Comparison of ENCODE assay signal across 24 mouse cellular contexts in the genomic region with DNA sequence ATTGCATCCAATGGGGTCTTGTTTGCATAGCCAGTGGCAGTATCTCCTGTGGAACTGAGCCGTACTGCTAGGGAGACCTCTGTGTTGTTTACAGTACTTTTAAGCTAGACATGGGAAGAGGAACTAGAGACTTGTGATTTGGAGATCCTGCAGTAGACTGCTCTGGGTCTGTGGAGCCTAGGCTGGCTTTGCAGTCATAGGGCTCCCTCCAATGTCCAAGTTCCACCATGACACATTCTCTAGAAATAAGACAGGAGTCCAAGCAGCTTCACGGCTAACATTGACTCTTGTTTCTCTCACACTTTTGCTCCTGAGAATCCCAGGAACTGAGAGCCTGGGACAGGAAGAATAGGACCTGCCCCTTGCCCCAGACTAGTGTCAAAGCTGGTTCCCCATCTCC. TPM values are rescaled to one million over a fixed set of nuclear protein-coding genes. Genes with fewer than 3 reads are reported as not detected.
DNase-seq lines count a peak whose midpoint lies in the region; ATAC-seq and TF ChIP-seq lines count a peak whose summit lies in the region.
"Had no signal": no experiment of that assay in that cellular context is flagged by ENCODE, and none has a peak within 500 bp of the region (broad histone marks: within the 10 kb centered on the region; RNA-seq: fewer than 3 reads in every experiment).

No protein-coding gene starts in this region.

- no peak overlapping the region for H3K4me2 ChIP-seq in intestine, postnatal 0 days (replicated peaks; ENCODE audit: low read depth)
- H3K4me2 ChIP-seq in intestine, embryonic 15.5 days (replicated peaks), result no peak overlapping the region
- no peak overlapping the region for H3K4me2 ChIP-seq in lung, postnatal 0 days (replicated peaks; ENCODE audit: low read depth, low read length)
- H3K4me2 ChIP-seq: embryonic facial prominence, embryonic 12.5 days; heart, embryonic 13.5 days; hindbrain, embryonic 12.5 days; limb, embryonic 15.5 days; lung, embryonic 15.5 days had no signal

- DNase-seq in lung, postnatal 0 days (ENCODE audit: low spot score), result no peak
- DNase-seq in lung, postnatal 14 days, result no peak
- DNase-seq in adipocyte (ENCODE audit: low spot score), result peak; percentile 49
- DNase-seq: adrenal gland, postnatal 25 days; cerebellum, adult 8-10 months; gastrocnemius, postnatal 10 days; kidney, postnatal 10 days; layer of hippocampus, adult 9-11 months had no signal

- no peaks in the 10 kb centered on the region for H3K9me3 ChIP-seq in intestine, postnatal 0 days (ENCODE audit: control insufficient read depth)
- no peaks in the 10 kb centered on the region for H3K9me3 ChIP-seq in intestine, embryonic 15.5 days
- no peaks in the 10 kb centered on the region for H3K9me3 ChIP-seq in lung, postnatal 0 days (ENCODE audit: low read length)
- H3K9me3 ChIP-seq: embryonic facial prominence, embryonic 12.5 days; heart, embryonic 13.5 days; hindbrain, embryonic 12.5 days; limb, embryonic 15.5 days; lung, embryonic 15.5 days had no signal

- no peaks in the 10 kb centered on the region for H3K4me1 ChIP-seq in intestine, postnatal 0 days (replicated peaks; ENCODE audit: control insufficient read depth, insufficient read depth, low read length)
- H3K4me1 ChIP-seq in intestine, embryonic 15.5 days (replicated peaks), result no peaks in the 10 kb centered on the region
- H3K4me1 ChIP-seq in lung, postnatal 0 days (ENCODE audit: insufficient read depth, low read depth, low read length), result no peaks in the 10 kb centered on the region
- H3K4me1 ChIP-seq: embryonic facial prominence, embryonic 12.5 days; hindbrain, embryonic 12.5 days; limb, embryonic 15.5 days; lung, embryonic 15.5 days had no signal

- H3K27me3 ChIP-seq in intestine, postnatal 0 days (replicated peaks; ENCODE audit: control insufficient read depth, insufficient read depth, low read length), result no peaks in the 10 kb centered on the region
- no peaks in the 10 kb centered on the region for H3K27me3 ChIP-seq in intestine, embryonic 15.5 days (replicated peaks)
- H3K27me3 ChIP-seq in lung, postnatal 0 days (replicated peaks; ENCODE audit: insufficient read depth, low read length), result no peaks in the 10 kb centered on the region
- H3K27me3 ChIP-seq: embryonic facial prominence, embryonic 12.5 days; heart, embryonic 13.5 days; hindbrain, embryonic 12.5 days; limb, embryonic 15.5 days; lung, embryonic 15.5 days had no signal

- WGBS in intestine, postnatal 0 days, result 72% methylated on average over 2 of the region's 2 CpGs
- 79% methylated on average over 2 of the region's 2 CpGs for WGBS in intestine, embryonic 15.5 days
- 75% methylated on average over 2 of the region's 2 CpGs for whole genome bisulfite sequencing in lung, postnatal 0 days

- TF ChIP-seq EP300 in lung, postnatal 0 days (IDR thresholded peaks at IDR 0.05), result no peak

- TF ChIP-seq CTCF in intestine, postnatal 0 days (IDR thresholded peaks at IDR 0.05; ENCODE audit: low read depth), result peak; percentile 45; the same call in 1 of the 2 replicates
- peak; percentile 35; the same call in 1 of the 2 replicates for TF ChIP-seq CTCF in lung, postnatal 0 days (IDR thresholded peaks at IDR 0.05)

- ATAC-seq in intestine, postnatal 0 days, result no peak
- no peak for ATAC-seq in intestine, embryonic 15.5 days
- no peak for ATAC-seq in lung, postnatal 0 days
- no peak for ATAC-seq in megakaryocyte, adult 5-6 weeks (ENCODE audit: poor library complexity, severe bottlenecking)
- no peak for ATAC-seq in megakaryocyte progenitor cell, adult 5-6 weeks (replicated peaks; ENCODE audit: poor library complexity)
- ATAC-seq: forebrain, embryonic 16.5 days; midbrain, embryonic 16.5 days had no signal

- no peak overlapping the region for H3K27ac ChIP-seq in intestine, postnatal 0 days (ENCODE audit: low read depth, low read length)
- H3K27ac ChIP-seq in intestine, embryonic 15.5 days, result no peak overlapping the region
- H3K27ac ChIP-seq in lung, postnatal 0 days (ENCODE audit: low read length), result no peak overlapping the region
- H3K27ac ChIP-seq: embryonic facial prominence, embryonic 12.5 days; heart, embryonic 13.5 days; hindbrain, embryonic 12.5 days; limb, embryonic 15.5 days; lung, embryonic 15.5 days had no signal

- no peak overlapping the region for H3K9ac ChIP-seq in intestine, postnatal 0 days (ENCODE audit: low read depth, low read length)
- no peak overlapping the region for H3K9ac ChIP-seq in intestine, embryonic 15.5 days
- no peak overlapping the region for H3K9ac ChIP-seq in lung, postnatal 0 days (replicated peaks; ENCODE audit: low read depth)
- H3K9ac ChIP-seq: embryonic facial prominence, embryonic 12.5 days; heart, embryonic 13.5 days; hindbrain, embryonic 12.5 days; limb, embryonic 15.5 days; lung, embryonic 15.5 days had no signal

- no peak overlapping the region for H3K4me3 ChIP-seq in intestine, postnatal 0 days (ENCODE audit: low read depth, low read length)
- H3K4me3 ChIP-seq in intestine, embryonic 15.5 days (replicated peaks), result no peak overlapping the region
- no peak overlapping the region for H3K4me3 ChIP-seq in lung, postnatal 0 days (ENCODE audit: low read depth, low read length)
- H3K4me3 ChIP-seq: embryonic facial prominence, embryonic 12.5 days; heart, embryonic 13.5 days; hindbrain, embryonic 12.5 days; limb, embryonic 15.5 days; lung, embryonic 15.5 days had no signal

- no peaks in the 10 kb centered on the region for H3K36me3 ChIP-seq in intestine, postnatal 0 days (ENCODE audit: control insufficient read depth, insufficient read depth)
- no peaks in the 10 kb centered on the region for H3K36me3 ChIP-seq in intestine, embryonic 15.5 days
- H3K36me3 ChIP-seq in lung, postnatal 0 days (ENCODE audit: insufficient read depth, low read length), result no peaks in the 10 kb centered on the region
- H3K36me3 ChIP-seq: embryonic facial prominence, embryonic 12.5 days; heart, embryonic 13.5 days; hindbrain, embryonic 12.5 days; limb, embryonic 15.5 days; lung, embryonic 15.5 days had no signal

RNA-seq across cellular contexts. Expression of a gene that starts 44.6 kb away (rescaled TPM):
- polyA plus RNA-seq in intestine, postnatal 0 days (2015; fragmentation: Nextera tagmentation; extraction: Ambion mirVana), result 5.8 and 7.9 TPM in 2 replicates
- 10.2 and 11.3 TPM in 2 replicates for polyA plus RNA-seq in intestine, embryonic 15.5 days (2015; fragmentation: Nextera tagmentation; extraction: Ambion mirVana)
- polyA plus RNA-seq in lung, postnatal 0 days (2015; fragmentation: Nextera tagmentation; extraction: Ambion mirVana), result 7.7 and 8.8 TPM in 2 replicates
- total RNA-seq in megakaryocyte, adult 5-6 weeks (2015), result 12.4 and 14.3 TPM in 2 replicates
- total RNA-seq in megakaryocyte, adult 5-6 weeks (2017), result 15.3 and 18.0 TPM in 2 replicates
- total RNA-seq in megakaryocyte progenitor cell, adult 5-6 weeks (2015), result 15.7 and 23.4 TPM in 2 replicates
- total RNA-seq in megakaryocyte progenitor cell, adult 5-6 weeks (2017), result 18.3 and 25.3 TPM in 2 replicates

RNA-seq across cellular contexts. Expression of a gene that starts 57.0 kb away (rescaled TPM):
- not detected in 2 replicates for polyA plus RNA-seq in intestine, postnatal 0 days (2015; fragmentation: Nextera tagmentation; extraction: Ambion mirVana)
- not detected in 2 replicates for polyA plus RNA-seq in intestine, embryonic 15.5 days (2015; fragmentation: Nextera tagmentation; extraction: Ambion mirVana)
- polyA plus RNA-seq in lung, postnatal 0 days (2015; fragmentation: Nextera tagmentation; extraction: Ambion mirVana), result not detected in 2 replicates
- total RNA-seq in megakaryocyte, adult 5-6 weeks (2015), result not detected in 2 replicates
- not detected in 2 replicates for total RNA-seq in megakaryocyte, adult 5-6 weeks (2017)
- total RNA-seq in megakaryocyte progenitor cell, adult 5-6 weeks (2015), result not detected in 2 replicates
- not detected in 2 replicates for total RNA-seq in megakaryocyte progenitor cell, adult 5-6 weeks (2017)
- total RNA-seq: adrenal gland, postnatal 25 days; common myeloid progenitor, adult 5-6 weeks; gastrocnemius, postnatal 10 days; megakaryocyte-erythroid progenitor cell, adult 5-6 weeks had no signal
- polyA plus RNA-seq: embryonic facial prominence, embryonic 12.5 days; forebrain, embryonic 16.5 days; heart, embryonic 13.5 days; hindbrain, embryonic 12.5 days; intestine, embryonic 14.5 days; limb, embryonic 15.5 days; lung, embryonic 15.5 days; midbrain, embryonic 16.5 days; stomach, embryonic 14.5 days; thymus, postnatal 0 days had no signal
